Mouse (Mus musculus) left cerebral cortex, postnatal 10 days (tissue): ENCODE results near the gene Apbb2. TPM values are rescaled to one million over a fixed set of nuclear protein-coding genes. Genes with fewer than 3 reads are reported as not detected.
A peak's percentile ranks its signal among the peaks of the same experiment; 100 is the strongest.

ENCODE experiments used
- DNase-seq, 2 experiments: peaks; one replicate each; pipeline ENCODE4 v3.0.0; 2021 to 2022; ENCODE audit warnings: low spot score in 2 of 2, mixed read lengths in 1 of 2; ENCODE audit errors: extremely low spot score in 1 of 2
- intact Hi-C: fragments of 180-260 bp; cut with DNase I; formaldehyde crosslinking; loops from one replicate; pipeline ENCODE4 v1.15.1; 2025
- total RNA-seq, 2 experiments: library from RNA; stranded (reverse); gene quantifications; 2 replicates each; pipeline ENCODE4 v1.2.3; 2021

Gene Apbb2
- total RNA-seq, 2 experiments from 2014 or later = 73.7 to 74.4 TPM

- intact Hi-C loops = no loop called here
Observed at GRCm38 (mm10) chr5:66408546-66408945, 210.0 kb downstream of the Apbb2 start.

GRCm38 (mm10) chr5:66407948-66408347 is 210.6 kb downstream of the Apbb2 start:
- intact Hi-C loops = no loop called here

More at GRCm38 (mm10) chr5:66408546-66408945, 210.0 kb downstream of the Apbb2 start:
- no peak for DNase-seq

GRCm38 (mm10) chr5:66406431-66406830 is 212.2 kb downstream of the Apbb2 start:
- intact Hi-C loops = no loop called here
- DNase-seq = no peak

More at GRCm38 (mm10) chr5:66407948-66408347, 210.6 kb downstream of the Apbb2 start:
- no peak for DNase-seq

DNA sequence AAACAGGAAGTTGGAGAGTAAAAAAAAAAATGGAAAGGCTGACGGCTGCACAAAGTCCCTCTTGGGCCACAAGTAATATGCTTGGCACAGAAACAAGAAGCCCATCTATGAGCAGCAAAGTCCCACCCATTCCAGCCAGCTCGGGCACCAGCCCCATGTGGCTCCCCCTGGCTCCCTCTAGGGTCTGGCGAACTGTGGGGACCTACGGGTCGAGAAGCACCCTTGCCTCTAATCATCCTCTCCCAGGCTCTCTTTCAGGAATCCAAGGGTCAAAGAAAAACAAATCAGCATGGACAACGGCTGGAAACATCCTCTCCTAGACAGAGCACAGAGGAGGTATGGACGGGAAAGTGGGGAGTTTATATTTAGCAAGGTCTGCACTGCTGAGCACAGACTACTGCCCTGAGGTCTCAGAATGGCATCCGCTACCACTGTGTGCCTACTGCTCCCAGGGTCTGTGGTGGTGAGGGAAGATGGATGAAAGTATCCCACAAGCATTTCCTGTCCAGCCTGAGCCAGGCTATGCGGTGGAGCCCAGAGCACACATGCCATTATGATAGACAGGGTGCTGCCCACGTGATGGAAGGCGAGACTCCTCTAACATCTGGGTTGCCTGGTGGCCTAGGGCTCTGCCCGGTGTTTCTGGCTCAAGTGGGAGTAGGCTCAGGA is 212.7 kb downstream of the Apbb2 start:
- no peak for DNase-seq
- intact Hi-C loops = no loop called here

- intact Hi-C loops = no loop called here
- DNase-seq = no peak
Observed at GRCm38 (mm10) chr5:66405305-66405704, 213.3 kb downstream of the Apbb2 start.

DNA sequence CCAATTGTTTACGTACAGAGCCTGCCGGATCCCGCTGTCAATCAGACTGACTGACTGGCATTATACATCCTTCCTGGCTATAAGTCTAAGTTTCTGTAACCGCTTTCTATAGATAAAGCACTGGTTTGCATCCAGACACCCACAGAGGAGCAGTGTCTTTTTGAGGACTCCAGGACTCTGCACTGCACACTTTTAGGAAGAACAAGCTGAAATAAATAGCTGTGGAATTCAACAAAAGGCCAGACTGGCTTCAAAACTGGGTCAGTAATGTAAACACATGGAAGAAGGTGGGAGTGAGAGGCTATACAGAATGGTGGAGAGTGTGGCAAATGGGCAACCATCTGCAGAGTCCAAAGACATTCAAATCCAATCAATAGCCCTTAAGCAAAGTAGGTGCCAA is 218.0 kb downstream of the Apbb2 start:
- no peak for DNase-seq
- intact Hi-C loops = no loop called here

GRCm38 (mm10) chr5:66399264-66399620 is 219.3 kb downstream of the Apbb2 start:
- intact Hi-C loops = no loop called here
- DNase-seq = no peak

- intact Hi-C loops = no loop called here
- no peak for DNase-seq
Observed at GRCm38 (mm10) chr5:66398530-66399263, 219.9 kb downstream of the Apbb2 start.

DNA sequence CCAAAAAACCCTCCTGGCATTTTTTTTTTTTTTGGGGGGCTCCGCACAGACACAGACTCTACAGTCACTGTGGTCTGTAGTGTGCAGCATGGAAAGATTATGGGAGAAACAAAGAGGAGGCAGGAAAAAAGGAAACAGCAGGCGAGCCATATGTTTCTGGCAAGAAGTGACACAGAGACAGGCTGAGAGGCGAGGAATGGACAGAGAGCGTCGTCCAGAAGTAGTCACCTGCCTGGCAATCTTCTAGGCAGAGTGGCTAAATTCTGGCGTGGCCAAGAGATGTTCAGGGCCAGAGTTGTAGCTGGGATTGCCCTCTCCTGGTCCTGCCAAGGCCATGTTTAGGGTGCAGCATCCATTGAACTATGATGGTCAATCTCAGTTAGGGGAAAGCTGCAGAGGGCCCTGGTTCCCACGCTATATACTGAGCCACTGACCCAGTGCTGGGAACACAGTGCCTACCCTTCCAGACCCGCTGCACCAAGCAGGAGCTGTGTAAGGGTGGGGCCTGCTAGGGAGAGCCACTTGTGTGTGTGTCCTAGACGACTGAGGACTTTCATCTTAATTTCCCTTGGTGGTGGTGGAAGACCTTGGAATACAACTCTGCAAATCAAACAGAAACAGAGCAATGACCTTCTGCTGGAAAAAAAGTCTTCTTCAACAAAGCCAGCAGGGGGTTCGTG is 224.7 kb downstream of the Apbb2 start:
- no peak for DNase-seq

GRCm38 (mm10) chr5:66392861-66393529 is 225.6 kb downstream of the Apbb2 start:
- intact Hi-C loops = no loop called here
- DNase-seq = no peak

More for the DNA sequence above, 224.7 kb downstream of the Apbb2 start:
- intact Hi-C loops = no loop called here

DNA sequence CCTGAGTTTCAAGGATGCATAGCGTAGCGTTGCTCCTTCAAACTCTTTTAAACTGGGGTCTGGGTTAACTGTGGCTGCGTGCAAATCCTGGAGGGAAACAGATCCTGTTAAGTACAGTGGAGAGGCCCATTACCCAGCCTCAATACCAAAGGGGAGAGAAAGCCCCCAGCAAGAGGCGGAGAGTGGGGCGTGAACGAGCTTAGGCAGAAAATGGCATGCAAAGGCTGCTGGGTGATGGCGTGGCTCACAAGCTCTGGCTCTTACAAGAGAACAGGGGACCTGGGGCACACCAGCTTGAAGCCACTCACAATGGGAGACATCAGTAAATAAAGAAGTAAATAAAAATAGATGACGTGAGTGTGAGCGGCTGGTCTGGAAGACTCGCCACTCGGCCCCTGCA is 226.8 kb downstream of the Apbb2 start:
- intact Hi-C loops = no loop called here

DNA sequence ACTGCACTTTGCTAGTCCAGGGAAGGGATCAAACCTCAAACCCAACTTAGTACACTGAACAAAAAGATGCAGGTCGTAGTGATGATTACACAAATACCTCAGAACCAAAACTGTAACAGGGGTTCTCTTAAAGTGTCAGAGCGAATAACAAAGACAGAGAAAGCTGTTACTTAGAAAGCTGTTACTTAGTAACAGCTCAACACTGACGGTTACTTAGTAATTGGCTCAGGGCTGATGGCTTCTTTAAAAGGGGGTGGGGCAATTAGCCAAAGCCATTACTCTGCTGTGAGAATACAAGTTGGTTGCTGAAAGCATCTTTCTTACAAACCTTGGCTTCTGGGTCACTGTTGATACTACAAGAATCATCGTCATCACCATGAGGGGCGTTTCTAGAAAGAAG is 227.3 kb downstream of the Apbb2 start:
- DNase-seq = no peak
- intact Hi-C loops = no loop called here

More for the DNA sequence above, 226.8 kb downstream of the Apbb2 start:
- no peak for DNase-seq

DNA sequence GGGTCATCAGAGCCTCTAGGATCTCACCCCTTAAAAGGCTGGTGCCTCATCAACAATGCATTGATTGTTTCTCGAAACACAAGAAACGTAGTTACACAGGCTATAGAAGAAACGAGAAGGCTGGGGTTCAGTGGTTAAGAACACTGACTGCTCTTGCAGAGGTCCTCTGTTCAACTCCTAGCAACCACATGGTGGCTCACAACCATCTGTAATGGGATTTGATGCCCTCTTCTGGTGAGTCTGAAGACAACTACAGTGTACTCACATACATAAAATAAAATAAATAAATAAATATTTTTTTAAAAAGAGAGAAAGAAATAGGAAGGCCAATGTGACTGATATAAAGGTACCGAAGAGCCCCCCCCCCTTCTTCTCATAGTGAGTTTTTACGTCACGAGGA is 228.0 kb downstream of the Apbb2 start:
- DNase-seq = no peak
- intact Hi-C loops = no loop called here

- no peak for DNase-seq
Observed at GRCm38 (mm10) chr5:66387481-66387880, 231.1 kb downstream of the Apbb2 start.

GRCm38 (mm10) chr5:66385636-66386035 is 232.9 kb downstream of the Apbb2 start:
- peak; percentile 49 to 67 for DNase-seq
- intact Hi-C loops = loop anchor here (2.0 to 5.0 kb wide), 2 partner anchors 233 to 292 kb away; partner anchors contain the start of genes Apbb2 and Uchl1

More at GRCm38 (mm10) chr5:66387481-66387880, 231.1 kb downstream of the Apbb2 start:
- intact Hi-C loops = loop anchor here (2.0 to 5.0 kb wide), 2 partner anchors 231 to 290 kb away; partner anchors contain the start of genes Apbb2 and Uchl1

GRCm38 (mm10) chr5:66384806-66385446 is 233.7 kb downstream of the Apbb2 start:
- no peak for DNase-seq
- intact Hi-C loops = loop anchor here (5.0 kb wide), 1 partner anchor 292 kb away; the partner anchor contains the start of gene Uchl1

GRCm38 (mm10) chr5:66384114-66384513 is 234.5 kb downstream of the Apbb2 start:
- intact Hi-C loops = no loop called here
- no peak for DNase-seq

DNA sequence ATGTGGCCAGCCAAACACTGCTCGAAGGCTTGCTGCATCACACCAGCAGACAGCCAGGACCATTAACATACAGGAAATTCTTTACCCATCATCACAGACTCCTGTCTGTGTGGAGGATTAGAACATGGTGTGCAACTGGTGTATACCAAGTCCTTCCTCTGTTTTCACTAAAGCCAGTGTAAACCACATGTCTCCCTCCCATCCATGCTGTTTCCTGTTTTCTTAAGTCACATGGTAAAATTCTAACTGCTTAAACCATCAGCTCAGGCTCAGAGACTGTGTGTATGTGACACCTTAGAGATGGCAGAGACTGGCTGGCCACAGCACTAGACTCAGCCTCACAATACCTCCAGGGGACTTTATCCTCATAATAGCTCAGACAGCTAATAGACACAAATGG is 236.5 kb downstream of the Apbb2 start:
- no peak for DNase-seq
- intact Hi-C loops = no loop called here
